Mouse (Mus musculus) liver, postnatal 0 days (tissue): ENCODE data around the gene C1qtnf2. TPM values are rescaled to one million over a fixed set of nuclear protein-coding genes. Genes with fewer than 3 reads are reported as not detected.

Experiments used
- ATAC-seq: fragments of 200-750 bp; cut with Nextera tagmentation; 2 replicates; pipeline ENCODE4 v1.8.0; 2017; ENCODE audit warnings: mild to moderate bottlenecking, moderate library complexity
- DNase-seq: peaks from one replicate; pipeline ENCODE4 v3.0.0-alpha.2; 2016
- H3K27ac ChIP-seq: fragments of 300-500 bp; sonication (generic); 2 replicates; pipeline ENCODE4 v1.5.1; 2014; ENCODE audit warnings: antibody characterized with exemption, moderate library complexity, mild to moderate bottlenecking, low read depth
- H3K27me3 ChIP-seq: fragments of 300-500 bp; sonication (generic); 2 replicates; pipeline ENCODE4 v1.6.1; 2014; ENCODE audit warnings: low read length, control low read depth, mixed read lengths; ENCODE audit not compliant: insufficient read depth
- H3K36me3 ChIP-seq: fragments of 300-500 bp; sonication (generic); replicated peaks from 2 replicates; pipeline ENCODE4 v1.6.1; 2014; ENCODE audit warnings: mild to moderate bottlenecking, control low read depth, low read length, moderate library complexity, mixed read lengths; ENCODE audit not compliant: insufficient read depth
- H3K4me1 ChIP-seq: fragments of 300-500 bp; sonication (generic); 2 replicates; pipeline ENCODE4 v1.6.1; 2014; ENCODE audit warnings: antibody characterized with exemption, mild to moderate bottlenecking, control low read depth; ENCODE audit not compliant: insufficient read depth
- H3K4me2 ChIP-seq: fragments of 300-500 bp; sonication (generic); 2 replicates; pipeline ENCODE4 v1.6.1; 2014; ENCODE audit warnings: low read depth, mild to moderate bottlenecking, low read length, moderate library complexity, mixed read lengths
- H3K4me3 ChIP-seq: fragments of 300-500 bp; sonication (generic); 2 replicates; pipeline ENCODE4 v1.5.1; 2014; ENCODE audit warnings: low read depth, low read length
- H3K9ac ChIP-seq: fragments of 300-500 bp; sonication (generic); replicated peaks from 2 replicates; pipeline ENCODE4 v1.6.1; 2014; ENCODE audit warnings: mild to moderate bottlenecking, moderate library complexity
- H3K9me3 ChIP-seq: fragments of 300-500 bp; sonication (generic); 2 replicates; pipeline ENCODE4 v1.6.1; 2016; ENCODE audit warnings: mild to moderate bottlenecking, control low read depth, low read length, mixed read lengths
- CTCF ChIP-seq: sonication (generic); IDR thresholded peaks from 2 replicates; pipeline ENCODE4 v1.5.1; 2016; ENCODE audit warnings: antibody characterized with exemption, low read depth
- EP300 ChIP-seq: IDR thresholded peaks from 2 replicates; pipeline ENCODE4 v1.6.1; 2016; ENCODE audit warnings: antibody characterized with exemption, low read depth, mild to moderate bottlenecking
- WGBS: fragments of 180-500 bp; shearing (Covaris S2); extraction: QIAGEN DNeasy Blood & Tissue Kit; methylation state at CpG from one replicate; pipeline ENCODE4 v1.1.7; 2014; ENCODE audit not compliant: insufficient replicate concordance; 5-methylcytosine and 5-hydroxymethylcytosine counted together
- polyA plus RNA-seq: library from polyadenylated mRNA; unstranded; fragments of >200 nt; fragmentation: Nextera tagmentation; extraction: Ambion mirVana; gene quantifications from 2 replicates; pipeline ENCODE4 v1.2.1, GENCODE M21; 2015

The C1qtnf2 gene
- polyA plus RNA-seq, 1 experiment from 2014 or later: 2.5 TPM

GRCm38 (mm10) chr11:43493815-43494409 lies 19.8 kb downstream of the C1qtnf2 start:
- Histone ChIP-seq H3K27ac (no peak overlapping the region), H3K4me3 (no peak overlapping the region), H3K27me3 (no peaks in the 10 kb centered on the region), H3K9me3 (no peaks in the 10 kb centered on the region), H3K36me3 (no peaks in the 10 kb centered on the region), H3K4me1 (no peaks in the 10 kb centered on the region), H3K9ac (no peak overlapping the region), H3K4me2 (no peak overlapping the region)
- 33% methylated on average over 6 of the region's 6 CpGs for WGBS
- DNase-seq (peak; percentile 73), ATAC-seq (no peak)
- no peak for TF ChIP-seq EP300
- peak; percentile 92 for TF ChIP-seq CTCF

GRCm38 (mm10) chr11:43495037-43495436 lies 21.0 kb downstream of the C1qtnf2 start:
- Histone ChIP-seq H3K27ac (no peak overlapping the region), H3K36me3 (no peaks in the 10 kb centered on the region), H3K27me3 (no peaks in the 10 kb centered on the region), H3K4me3 (no peak overlapping the region), H3K9ac (no peak overlapping the region), H3K9me3 (no peaks in the 10 kb centered on the region), H3K4me1 (no peaks in the 10 kb centered on the region), H3K4me2 (no peak overlapping the region)
- no peak for ATAC-seq
- TF ChIP-seq CTCF (0 out of 2 replicates have a peak, but pooled peaks have one; percentile 13), EP300 (no peak)
- 60% methylated on average over 8 of the region's 8 CpGs for WGBS
- DNase-seq: no peak

- no peak for ATAC-seq
- WGBS: 46% methylated on average over 3 of the region's 3 CpGs
Observed at GRCm38 (mm10) chr11:43495532-43495931, 21.5 kb downstream of the C1qtnf2 start.

DNA sequence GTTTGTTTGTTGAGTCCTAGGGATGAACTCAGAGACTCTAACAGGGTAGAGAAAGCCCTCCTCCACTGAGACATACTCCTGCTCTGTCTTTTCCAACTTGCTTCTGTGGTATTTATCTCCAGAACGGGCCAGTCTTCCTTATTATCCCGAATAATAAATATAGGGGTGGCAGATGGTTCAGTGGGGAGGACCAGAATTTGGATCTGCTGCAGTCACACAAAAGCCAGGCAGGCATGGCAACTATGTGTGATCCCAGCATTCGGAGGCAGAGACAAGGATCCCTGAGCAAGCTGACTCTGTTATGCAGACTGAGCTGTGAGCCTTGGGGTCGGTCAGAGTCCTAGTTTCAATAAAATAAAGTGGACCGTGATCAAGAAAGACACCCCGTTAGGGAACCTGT lies 27.2 kb downstream of the C1qtnf2 start:
- 84% methylated on average over 6 of the region's 6 CpGs for WGBS
- H3K27me3 ChIP-seq: no peaks in the 10 kb centered on the region
- DNase-seq (no peak), ATAC-seq (no peak)
- H3K9me3 ChIP-seq: no peaks in the 10 kb centered on the region
- no peak overlapping the region for H3K4me3 ChIP-seq
- no peak overlapping the region for H3K9ac ChIP-seq
- H3K4me2 ChIP-seq: no peak overlapping the region
- no peaks in the 10 kb centered on the region for H3K4me1 ChIP-seq
- TF ChIP-seq CTCF (no peak), EP300 (no peak)
- H3K36me3 ChIP-seq: no peaks in the 10 kb centered on the region
- H3K27ac ChIP-seq: no peak overlapping the region

More at GRCm38 (mm10) chr11:43495532-43495931, 21.5 kb downstream of the C1qtnf2 start:
- no peaks in the 10 kb centered on the region for H3K36me3 ChIP-seq
- H3K9me3 ChIP-seq: no peaks in the 10 kb centered on the region
- H3K9ac ChIP-seq: no peak overlapping the region
- TF ChIP-seq EP300: no peak
- no peak for TF ChIP-seq CTCF
- H3K4me2 ChIP-seq: no peak overlapping the region
- peak; percentile 48 for DNase-seq
- H3K4me3 ChIP-seq: no peak overlapping the region
- H3K27ac ChIP-seq: no peak overlapping the region
- no peaks in the 10 kb centered on the region for H3K4me1 ChIP-seq
- H3K27me3 ChIP-seq: no peaks in the 10 kb centered on the region

DNA sequence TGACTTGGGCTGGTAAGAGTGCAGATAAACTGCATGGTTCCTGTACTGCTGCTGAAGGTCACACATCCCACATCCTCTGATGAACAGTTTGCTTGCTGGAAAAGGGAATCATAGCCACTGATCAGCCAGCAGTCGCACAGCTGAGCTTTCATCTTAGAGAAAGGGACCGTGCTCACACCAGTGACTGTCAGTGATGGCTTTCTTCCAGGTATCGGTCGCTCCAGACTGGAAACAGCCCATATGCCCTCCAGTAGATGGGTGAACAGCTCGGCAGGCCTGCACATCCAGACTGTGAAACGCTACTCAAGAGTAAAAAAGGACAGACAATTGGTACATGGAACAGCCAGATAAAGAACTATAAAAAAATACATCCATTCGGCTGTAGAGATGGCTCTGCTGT lies 31.1 kb downstream of the C1qtnf2 start:
- H3K4me3 ChIP-seq: no peak overlapping the region
- H3K27ac ChIP-seq: no peak overlapping the region
- no peaks in the 10 kb centered on the region for H3K36me3 ChIP-seq
- WGBS: 85% methylated on average over 7 of the region's 7 CpGs
- no peak for ATAC-seq
- no peak for DNase-seq
- no peak overlapping the region for H3K9ac ChIP-seq
- no peaks in the 10 kb centered on the region for H3K9me3 ChIP-seq
- no peaks in the 10 kb centered on the region for H3K27me3 ChIP-seq
- TF ChIP-seq CTCF (no peak), EP300 (no peak)
- H3K4me1 ChIP-seq: no peaks in the 10 kb centered on the region
- no peak overlapping the region for H3K4me2 ChIP-seq

- ATAC-seq: no peak
- Histone ChIP-seq H3K27ac (no peak overlapping the region), H3K4me1 (no peaks in the 10 kb centered on the region), H3K27me3 (no peaks in the 10 kb centered on the region), H3K9ac (no peak overlapping the region), H3K4me2 (no peak overlapping the region), H3K36me3 (no peaks in the 10 kb centered on the region), H3K4me3 (no peak overlapping the region), H3K9me3 (no peaks in the 10 kb centered on the region)
- 74% methylated on average over 6 of the region's 6 CpGs for WGBS
- no peak for TF ChIP-seq CTCF
- TF ChIP-seq EP300: no peak
- no peak for DNase-seq
Observed at GRCm38 (mm10) chr11:43507976-43508375, 33.9 kb downstream of the C1qtnf2 start.
